Mouse (Mus musculus) intestine, embryonic 14.5 days (tissue): ENCODE measurements at regions not wholly inside any gene's neighbourhood (a gene's known extent, or its start where the extent isn't known, plus 50 kb on each side); places are given as distances from the start of the nearest gene placed in this dataset.
A peak's percentile ranks its signal among the peaks of the same experiment; 100 is the strongest.
"Not testable (repeated sequence)": the region's sequence is repeated elsewhere in the genome, so short reads cannot be mapped to it uniquely, and the experiment has no call there.

Experiments
- ATAC-seq: fragments of 200-750 bp; cut with Nextera tagmentation; replicated peaks from 2 replicates; pipeline ENCODE4 v1.8.0; 2017; ENCODE audit warnings: low read depth, moderate number of reproducible peaks, moderate TSS enrichment, moderate library complexity; ENCODE audit not compliant: low FRiP score, low TSS enrichment
- DNase-seq: peaks from one replicate; pipeline ENCODE4 v3.0.0-alpha.2; 2018; ENCODE audit warnings: low spot score
- H3K27ac ChIP-seq: fragments of 300-500 bp; sonication (generic); 2 replicates; pipeline ENCODE4 v1.5.1; 2014; ENCODE audit warnings: low read depth, mild to moderate bottlenecking, control low read depth
- H3K27me3 ChIP-seq: fragments of 300-500 bp; sonication (generic); replicated peaks from 2 replicates; pipeline ENCODE4 v1.6.1; 2014; ENCODE audit warnings: low read length, control low read depth; ENCODE audit not compliant: control insufficient read depth, insufficient read depth
- H3K36me3 ChIP-seq: fragments of 300-500 bp; sonication (generic); 2 replicates; pipeline ENCODE4 v1.6.1; 2014; ENCODE audit warnings: low read length, control low read depth; ENCODE audit not compliant: control insufficient read depth, insufficient read depth
- H3K4me1 ChIP-seq: fragments of 300-500 bp; sonication (generic); replicated peaks from 2 replicates; pipeline ENCODE4 v1.6.1; 2014; ENCODE audit warnings: low read length, control low read depth, mixed read lengths; ENCODE audit not compliant: control insufficient read depth, insufficient read depth
- H3K4me2 ChIP-seq: fragments of 300-500 bp; sonication (generic); 2 replicates; pipeline ENCODE4 v1.6.1; 2014; ENCODE audit warnings: low read length
- H3K4me3 ChIP-seq: fragments of 300-500 bp; sonication (generic); 2 replicates; pipeline ENCODE4 v1.5.1; 2014; ENCODE audit warnings: low read depth, low read length, control low read depth, mixed read lengths
- H3K9ac ChIP-seq: fragments of 300-500 bp; sonication (generic); 2 replicates; pipeline ENCODE4 v1.6.1; 2014; ENCODE audit warnings: mild to moderate bottlenecking, low read length
- H3K9me3 ChIP-seq: fragments of 300-500 bp; sonication (generic); 2 replicates; pipeline ENCODE4 v1.6.1; 2016; ENCODE audit warnings: low read length, control low read depth; ENCODE audit not compliant: control insufficient read depth
- WGBS: fragments of 180-500 bp; shearing (Covaris S2); extraction: QIAGEN DNeasy Blood & Tissue Kit; methylation state at CpG from one replicate; pipeline ENCODE4 v1.1.7; 2014; 5-methylcytosine and 5-hydroxymethylcytosine counted together

GRCm38 (mm10) chr10:69045275-69045674 is 106.0 kb upstream of the Rhobtb1 start:
- ATAC-seq (no peak), DNase-seq (no peak)
- Histone ChIP-seq H3K4me3 (no peak overlapping the region), H3K27ac (peak overlapping the region; percentile 22), H3K36me3 (no peaks in the 10 kb centered on the region), H3K4me1 (peaks cover 22% of the 10 kb centered on the region; the same call in 1 of the 2 replicates), H3K9ac (no peak overlapping the region), H3K4me2 (no peak overlapping the region), H3K9me3 (no peaks in the 10 kb centered on the region), H3K27me3 (no peaks in the 10 kb centered on the region)
- 63% methylated on average over 14 of the region's 14 CpGs for WGBS

GRCm38 (mm10) chr10:69046008-69046555 is 105.2 kb upstream of the Rhobtb1 start:
- Histone ChIP-seq H3K4me3 (no peak overlapping the region), H3K4me1 (peaks cover 22% of the 10 kb centered on the region; the same call in 1 of the 2 replicates), H3K9me3 (no peaks in the 10 kb centered on the region), H3K27me3 (no peaks in the 10 kb centered on the region), H3K9ac (no peak overlapping the region), H3K27ac (peak overlapping the region; percentile 79), H3K4me2 (peak overlapping the region; percentile 18), H3K36me3 (no peaks in the 10 kb centered on the region)
- DNase-seq (peak; percentile 63), ATAC-seq (no peak)
- 21% methylated on average over 10 of the region's 10 CpGs for WGBS

DNA sequence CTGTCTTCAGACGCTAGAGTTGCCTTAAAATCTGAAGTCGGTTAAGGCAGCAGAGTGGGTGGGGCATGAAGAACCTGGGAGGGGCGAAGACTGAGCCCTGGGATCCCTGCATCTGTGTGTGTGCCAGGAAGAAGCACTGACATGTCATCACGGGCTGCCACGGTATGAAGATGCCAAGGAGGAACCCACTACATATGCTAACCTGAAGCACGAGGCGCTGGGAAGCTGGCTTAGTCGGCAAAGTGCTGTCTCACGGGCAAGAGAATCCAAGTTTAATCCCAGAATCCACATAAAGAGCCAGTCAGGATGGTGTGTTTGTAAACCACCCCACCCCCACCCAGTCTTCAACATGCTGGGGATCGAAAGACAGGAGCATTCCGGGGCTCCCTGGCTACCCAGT is 73.2 kb upstream of the Rhobtb1 start:
- no peaks in the 10 kb centered on the region for H3K27me3 ChIP-seq
- no peaks in the 10 kb centered on the region for H3K9me3 ChIP-seq
- no peak overlapping the region for H3K4me2 ChIP-seq
- no peak for ATAC-seq
- H3K4me1 ChIP-seq = no peaks in the 10 kb centered on the region
- H3K4me3 ChIP-seq = no peak overlapping the region
- 76% methylated on average over 11 of the region's 11 CpGs for WGBS
- H3K27ac ChIP-seq = no peak overlapping the region
- H3K9ac ChIP-seq = no peak overlapping the region
- DNase-seq = no peak
- H3K36me3 ChIP-seq = no peaks in the 10 kb centered on the region

DNA sequence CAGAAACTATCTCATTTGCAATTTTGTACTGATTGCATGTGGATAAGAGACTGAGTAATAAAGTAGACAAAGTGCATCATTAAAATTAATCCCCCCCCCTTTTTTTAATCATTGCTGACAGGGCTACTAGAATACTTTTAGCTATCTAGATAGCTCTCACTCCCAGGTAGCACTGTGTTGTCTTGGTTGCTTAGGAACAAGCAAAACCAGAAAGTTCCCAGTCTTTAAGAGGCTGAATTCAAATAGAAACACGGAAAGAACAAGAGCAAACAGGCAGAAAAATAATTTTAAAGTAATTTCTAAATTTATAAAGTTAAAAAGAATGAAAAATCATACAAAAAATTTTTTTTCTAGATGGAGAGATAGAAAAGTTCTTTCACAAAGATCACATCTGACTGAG is 65.0 kb upstream of the Rhobtb1 start:
- Histone ChIP-seq H3K27me3 (no peaks in the 10 kb centered on the region), H3K27ac (no peak overlapping the region), H3K36me3 (no peaks in the 10 kb centered on the region), H3K4me1 (no peaks in the 10 kb centered on the region; the same call in 1 of the 2 replicates), H3K4me2 (no peak overlapping the region), H3K9me3 (no peaks in the 10 kb centered on the region), H3K9ac (no peak overlapping the region), H3K4me3 (no peak overlapping the region)
- ATAC-seq = no peak
- WGBS = 67% methylated on average over 1 of the region's 1 CpGs
- no peak for DNase-seq

DNA sequence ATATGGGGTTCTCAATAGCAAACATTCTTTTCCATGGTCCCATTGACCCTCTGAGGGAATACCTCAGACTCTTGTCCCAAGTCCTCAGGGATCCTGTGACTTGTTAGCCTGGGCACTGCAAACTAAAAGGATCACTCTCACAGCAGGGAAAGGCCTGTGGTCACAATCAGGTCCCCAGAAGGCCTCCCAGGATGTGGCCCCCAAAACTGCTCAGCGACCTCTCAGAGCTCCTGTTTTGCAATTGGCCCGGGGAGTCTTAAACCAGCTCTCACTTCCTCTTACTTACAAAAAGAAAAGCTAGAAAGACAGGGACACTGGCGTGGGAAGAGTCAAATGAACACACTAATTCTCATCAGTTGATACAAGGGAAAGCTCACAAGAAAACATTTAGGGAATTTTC is 59.4 kb upstream of the Rhobtb1 start:
- Histone ChIP-seq H3K27me3 (no peaks in the 10 kb centered on the region), H3K36me3 (no peaks in the 10 kb centered on the region), H3K9ac (no peak overlapping the region), H3K27ac (no peak overlapping the region), H3K4me1 (no peaks in the 10 kb centered on the region; the same call in 1 of the 2 replicates), H3K4me3 (no peak overlapping the region), H3K9me3 (no peaks in the 10 kb centered on the region), H3K4me2 (no peak overlapping the region)
- ATAC-seq (no peak), DNase-seq (no peak)
- WGBS = 77% methylated on average over 3 of the region's 3 CpGs

GRCm38 (mm10) chr10:69100021-69100420 is 51.2 kb upstream of the Rhobtb1 start:
- no peak for ATAC-seq
- H3K27ac ChIP-seq = no peak overlapping the region
- H3K27me3 ChIP-seq = no peaks in the 10 kb centered on the region
- H3K9me3 ChIP-seq = no peaks in the 10 kb centered on the region
- no peak overlapping the region for H3K4me2 ChIP-seq
- H3K4me1 ChIP-seq = 0 out of 2 replicates have a peak, but pooled peaks cover 7% of the 10 kb centered on the region
- H3K9ac ChIP-seq = no peak overlapping the region
- DNase-seq = no peak
- WGBS = 89% methylated on average over 3 of the region's 3 CpGs
- H3K36me3 ChIP-seq = no peaks in the 10 kb centered on the region
- H3K4me3 ChIP-seq = no peak overlapping the region

DNA sequence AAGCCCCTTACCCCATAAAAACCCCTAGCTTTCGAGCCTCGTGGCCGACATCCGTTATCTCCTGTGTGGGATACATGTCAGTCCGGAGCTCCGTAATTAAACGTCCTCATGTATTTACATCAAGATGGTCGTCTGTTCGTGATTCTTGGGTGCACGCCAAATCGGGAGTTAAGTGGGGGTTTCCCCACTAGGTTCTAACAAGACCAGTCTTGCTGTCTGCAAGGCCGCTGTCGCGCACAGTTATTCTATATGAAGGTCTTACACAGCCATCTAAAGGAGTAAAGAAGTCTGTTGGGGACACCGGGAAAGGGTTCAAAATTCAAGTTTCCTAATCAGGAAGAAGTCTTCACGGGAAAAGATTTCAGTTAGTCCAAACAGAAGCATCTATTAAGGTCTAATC is 50.5 kb upstream of the Rhobtb1 start:
- WGBS = 56% methylated on average over 16 of the region's 16 CpGs

More for the DNA sequence above, 50.5 kb upstream of the Rhobtb1 start:
- DNase-seq, H3K27me3 ChIP-seq, H3K9me3 ChIP-seq, H3K9ac ChIP-seq, H3K4me1 ChIP-seq, H3K4me3 ChIP-seq, H3K36me3 ChIP-seq, H3K4me2 ChIP-seq, H3K27ac ChIP-seq, ATAC-seq: not testable (repeated sequence)
